Mouse (Mus musculus): ENCODE measurements around the gene Il6st. TPM values are rescaled to one million over a fixed set of nuclear protein-coding genes. Genes with fewer than 3 reads are reported as not detected.
"Not testable (repeated sequence)": the region's sequence is repeated elsewhere in the genome, so short reads cannot be mapped to it uniquely, and the experiment has no call there.

Il6st gene
- 100 to 1,000 TPM; 297 to 404 (median 379) TPM for total RNA-seq (2022)

- DNase-seq = peak; percentile 95
These were observed at the start of gene Il6st for GRCm38 (mm10) chr13:112463868-112464625. Gene Il6st (plus strand): TSS chr13:112464070.

- no peak for DNase-seq
These were observed 48.0 kb upstream of the Il6st start for GRCm38 (mm10) chr13:112415896-112416295.

- no peak for DNase-seq
These were observed 47.3 kb upstream of the Il6st start for GRCm38 (mm10) chr13:112416410-112417162.

GRCm38 (mm10) chr13:112417163-112417523 is 46.7 kb upstream of the Il6st start:
- no peak for DNase-seq

GRCm38 (mm10) chr13:112417861-112418423 is 45.9 kb upstream of the Il6st start:
- no peak for DNase-seq

GRCm38 (mm10) chr13:112418595-112418994 is 45.3 kb upstream of the Il6st start:
- DNase-seq = no peak

- no peak for DNase-seq
These were observed 39.7 kb upstream of the Il6st start for GRCm38 (mm10) chr13:112424212-112424611.

GRCm38 (mm10) chr13:112424635-112425034 is 39.2 kb upstream of the Il6st start:
- peak; percentile 48 for DNase-seq

- DNase-seq = peak; percentile 39
These were observed 38.7 kb upstream of the Il6st start for GRCm38 (mm10) chr13:112425181-112425654.

GRCm38 (mm10) chr13:112426265-112427135 is 37.4 kb upstream of the Il6st start:
- DNase-seq = no peak

GRCm38 (mm10) chr13:112427136-112427470 is 36.8 kb upstream of the Il6st start:
- DNase-seq = not testable (repeated sequence)

- DNase-seq = no peak
These were observed 36.3 kb upstream of the Il6st start for GRCm38 (mm10) chr13:112427521-112427920.

- no peak for DNase-seq
These were observed 30.6 kb upstream of the Il6st start for GRCm38 (mm10) chr13:112433271-112433670.

GRCm38 (mm10) chr13:112435241-112436075 is 28.4 kb upstream of the Il6st start:
- no peak for DNase-seq

- no peak for DNase-seq
These were observed 27.6 kb upstream of the Il6st start for GRCm38 (mm10) chr13:112436288-112436687.

GRCm38 (mm10) chr13:112438001-112438868 is 25.6 kb upstream of the Il6st start:
- DNase-seq = no peak

- DNase-seq = no peak
These were observed 24.6 kb upstream of the Il6st start for GRCm38 (mm10) chr13:112439105-112439818.

- DNase-seq = no peak
These were observed 23.9 kb upstream of the Il6st start for GRCm38 (mm10) chr13:112439917-112440361.

GRCm38 (mm10) chr13:112440668-112441067 is 23.2 kb upstream of the Il6st start:
- DNase-seq = no peak

All from adrenal gland, adult 8-10 months (tissue).